Mouse (Mus musculus): ENCODE data around the gene Iqsec3.

Iqsec3 gene

GRCm38 (mm10) chr6:121454549-121455494, 18.7 kb downstream of the Iqsec3 start:
- no peak for DNase-seq (ENCODE audit: extremely low spot score, low spot score)

- no peak for DNase-seq (ENCODE audit: extremely low spot score, low spot score)
Measured at GRCm38 (mm10) chr6:121453776-121454175, 19.7 kb downstream of the Iqsec3 start.

- DNase-seq (ENCODE audit: extremely low spot score, low spot score), result no peak
Measured at GRCm38 (mm10) chr6:121451703-121452102, 21.8 kb downstream of the Iqsec3 start.

GRCm38 (mm10) chr6:121440696-121441220, 32.7 kb downstream of the Iqsec3 start:
- no peak for DNase-seq (ENCODE audit: extremely low spot score, low spot score)

GRCm38 (mm10) chr6:121424830-121425229, 48.6 kb downstream of the Iqsec3 start:
- no peak for DNase-seq (ENCODE audit: extremely low spot score, low spot score)

- DNase-seq (ENCODE audit: extremely low spot score, low spot score), result no peak
Measured at GRCm38 (mm10) chr6:121424403-121424802, 49.1 kb downstream of the Iqsec3 start.

- peak; percentile 66 for DNase-seq (ENCODE audit: extremely low spot score, low spot score)
Measured at GRCm38 (mm10) chr6:121412558-121413297, 60.8 kb downstream of the Iqsec3 start.

GRCm38 (mm10) chr6:121407571-121408011, 65.9 kb downstream of the Iqsec3 start:
- peak; percentile 30 for DNase-seq (ENCODE audit: extremely low spot score, low spot score)

GRCm38 (mm10) chr6:121405311-121405710, 68.2 kb downstream of the Iqsec3 start:
- no peak for DNase-seq (ENCODE audit: extremely low spot score, low spot score)

- no peak for DNase-seq (ENCODE audit: extremely low spot score, low spot score)
Measured at GRCm38 (mm10) chr6:121402661-121403244, 70.7 kb downstream of the Iqsec3 start.

- no peak for DNase-seq (ENCODE audit: extremely low spot score, low spot score)
Measured at GRCm38 (mm10) chr6:121401826-121402660, 71.4 kb downstream of the Iqsec3 start.

- DNase-seq (ENCODE audit: extremely low spot score, low spot score), result no peak
Measured at GRCm38 (mm10) chr6:121401140-121401539, 72.3 kb downstream of the Iqsec3 start.

- DNase-seq (ENCODE audit: extremely low spot score, low spot score), result no peak
Measured at GRCm38 (mm10) chr6:121392610-121393252, 80.7 kb downstream of the Iqsec3 start.

- no peak for DNase-seq (ENCODE audit: extremely low spot score, low spot score)
Measured at GRCm38 (mm10) chr6:121385397-121385796, 88.1 kb downstream of the Iqsec3 start.

- no peak for DNase-seq (ENCODE audit: extremely low spot score, low spot score)
Measured at GRCm38 (mm10) chr6:121382071-121382470, 91.4 kb downstream of the Iqsec3 start.

GRCm38 (mm10) chr6:121380576-121380975, 92.9 kb downstream of the Iqsec3 start:
- no peak for DNase-seq (ENCODE audit: extremely low spot score, low spot score)

GRCm38 (mm10) chr6:121378256-121378655, 95.2 kb downstream of the Iqsec3 start:
- DNase-seq (ENCODE audit: extremely low spot score, low spot score), result no peak

- no peak for DNase-seq (ENCODE audit: extremely low spot score, low spot score)
Measured at GRCm38 (mm10) chr6:121376159-121376558, 97.3 kb downstream of the Iqsec3 start.

GRCm38 (mm10) chr6:121371197-121371980, 102.1 kb downstream of the Iqsec3 start:
- DNase-seq (ENCODE audit: extremely low spot score, low spot score), result no peak
